Mouse (Mus musculus): ENCODE measurements around the gene Dner. TPM values are rescaled to one million over a fixed set of nuclear protein-coding genes. Genes with fewer than 3 reads are reported as not detected.
A peak's percentile ranks its signal among the peaks of the same experiment; 100 is the strongest.
"Not testable (repeated sequence)": the region's sequence is repeated elsewhere in the genome, so short reads cannot be mapped to it uniquely, and the experiment has no call there.

Dner gene
- polyA plus RNA-seq, 1 experiment from 2014 or later: 0.36 TPM

DNA sequence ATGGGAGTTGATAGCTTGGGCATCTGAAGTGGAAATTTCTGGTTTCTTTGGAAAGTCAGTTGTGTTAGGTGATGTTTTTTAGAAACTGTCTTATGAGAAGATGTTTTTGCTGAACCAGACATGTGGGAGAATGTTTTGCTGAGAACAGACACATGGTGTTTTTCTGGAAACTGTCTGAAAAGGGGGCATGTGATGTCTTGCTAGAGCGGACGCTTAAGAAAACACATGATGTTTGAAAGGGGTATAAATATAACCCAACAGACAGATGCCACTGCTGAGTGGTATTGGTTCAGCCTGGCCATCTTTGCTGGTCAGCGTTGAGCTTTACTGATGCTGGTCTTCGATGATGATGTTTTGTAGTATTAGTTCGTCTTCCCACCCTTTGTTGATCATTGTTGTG lies 338.8 kb downstream of the Dner start:
- ATAC-seq (ENCODE audit: low read depth) (no peak), DNase-seq (no peak)
- Histone ChIP-seq H3K36me3 (no peaks in the 10 kb centered on the region), H3K4me2 (no peak overlapping the region), H3K4me3 (replicated peaks) (no peak overlapping the region), H3K9ac (no peak overlapping the region), H3K4me1 (replicated peaks) (no peaks in the 10 kb centered on the region), H3K27ac (no peak overlapping the region), H3K27me3 (no peaks in the 10 kb centered on the region), H3K9me3 (replicated peaks) (no peaks in the 10 kb centered on the region)
- 69% methylated on average over 5 of the region's 5 CpGs for WGBS (ENCODE audit: insufficient replicate concordance)

DNA sequence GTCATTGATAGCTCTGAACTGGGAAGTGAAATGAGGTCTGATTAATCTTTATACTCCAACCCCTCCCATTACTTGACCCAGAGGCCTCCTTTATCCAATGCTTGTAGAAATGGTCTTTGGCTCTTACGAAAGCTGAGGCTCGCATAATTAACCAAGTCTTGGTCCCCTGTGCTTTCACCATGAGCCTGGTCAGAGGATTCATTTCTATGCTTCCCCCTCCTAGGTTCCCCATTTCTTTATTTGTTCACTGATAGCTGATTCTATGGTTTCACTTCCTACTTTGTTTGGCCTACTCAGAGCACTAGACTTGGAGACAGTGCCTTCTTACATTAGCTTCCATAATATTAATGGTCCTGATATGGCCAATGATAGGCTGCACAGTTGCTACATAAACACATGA lies 345.8 kb downstream of the Dner start:
- Histone ChIP-seq H3K27ac (no peak overlapping the region), H3K27me3 (no peaks in the 10 kb centered on the region), H3K4me3 (replicated peaks) (no peak overlapping the region), H3K9ac (no peak overlapping the region), H3K9me3 (replicated peaks) (no peaks in the 10 kb centered on the region), H3K4me2 (no peak overlapping the region), H3K36me3 (no peaks in the 10 kb centered on the region), H3K4me1 (replicated peaks) (no peaks in the 10 kb centered on the region)
- no peak for DNase-seq
- ATAC-seq (ENCODE audit: low read depth): no peak
- WGBS (ENCODE audit: insufficient replicate concordance): 68% methylated on average over 2 of the region's 2 CpGs

DNA sequence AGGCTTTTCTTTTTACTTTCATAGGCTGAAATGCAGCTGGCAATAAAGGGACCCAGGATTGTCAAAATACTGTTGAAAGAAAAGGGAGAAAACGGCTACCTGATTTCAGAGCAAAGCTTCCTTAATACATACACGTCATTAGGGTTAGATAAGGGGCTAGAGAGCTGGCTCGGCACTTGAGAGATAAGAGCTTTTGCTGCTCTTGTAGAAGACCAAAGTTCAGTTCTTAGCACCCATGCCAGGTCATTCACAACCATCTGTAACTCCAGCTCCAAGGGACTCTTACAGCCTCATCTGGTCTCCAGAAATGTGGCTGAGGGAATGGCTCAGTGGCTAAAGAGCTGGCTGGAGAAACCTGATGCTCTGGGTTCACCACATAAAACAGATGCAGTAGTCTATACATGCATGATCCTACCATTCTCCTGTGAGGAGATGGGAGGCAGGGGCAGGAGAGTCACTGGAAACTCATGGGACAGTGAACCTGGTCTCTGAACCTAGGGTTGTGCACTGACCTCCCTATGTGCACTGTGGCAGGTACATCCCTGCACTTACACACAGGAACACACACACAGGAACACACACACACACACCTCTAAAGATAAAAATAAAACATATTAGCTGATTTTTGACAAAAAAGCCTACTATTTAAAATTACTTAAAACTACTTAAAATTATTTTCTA lies 348.1 kb downstream of the Dner start:
- Histone ChIP-seq H3K4me2 (no peak overlapping the region), H3K27me3 (no peaks in the 10 kb centered on the region), H3K4me1 (replicated peaks) (no peaks in the 10 kb centered on the region), H3K36me3 (no peaks in the 10 kb centered on the region), H3K4me3 (replicated peaks) (no peak overlapping the region), H3K9me3 (replicated peaks) (no peaks in the 10 kb centered on the region), H3K9ac (no peak overlapping the region), H3K27ac (no peak overlapping the region)
- DNase-seq (no peak), ATAC-seq (ENCODE audit: low read depth) (no peak)
- WGBS (ENCODE audit: insufficient replicate concordance): 19% methylated on average over 3 of the region's 3 CpGs

GRCm38 (mm10) chr1:84332797-84333196 lies 363.2 kb downstream of the Dner start:
- not testable (repeated sequence) for DNase-seq; H3K4me1 ChIP-seq (replicated peaks); ATAC-seq (ENCODE audit: low read depth); H3K9me3 ChIP-seq (replicated peaks); H3K36me3 ChIP-seq; H3K27ac ChIP-seq; H3K4me3 ChIP-seq (replicated peaks); H3K4me2 ChIP-seq; H3K27me3 ChIP-seq; H3K9ac ChIP-seq
- WGBS (ENCODE audit: insufficient replicate concordance): 59% methylated on average over 3 of the region's 3 CpGs

DNA sequence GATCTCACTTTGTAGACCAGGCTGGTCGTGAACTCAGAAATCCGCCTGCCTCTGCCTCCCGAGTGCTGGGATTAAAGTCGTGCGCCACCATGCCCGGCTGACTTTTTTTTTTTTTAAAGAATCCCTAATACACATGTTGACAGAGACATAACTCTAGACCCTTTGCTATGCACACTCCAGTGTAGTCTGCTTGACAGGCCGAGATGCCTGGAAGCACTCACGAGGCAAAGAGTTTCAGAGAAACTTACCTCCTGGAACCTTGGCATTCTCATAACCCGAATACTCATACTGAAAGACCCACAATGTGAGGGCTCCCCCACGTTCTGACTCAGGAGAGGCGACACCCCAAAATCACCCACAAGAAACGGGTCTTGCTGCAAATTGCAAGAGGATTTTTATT lies 364.2 kb downstream of the Dner start:
- not testable (repeated sequence) for H3K9me3 ChIP-seq (replicated peaks); DNase-seq; H3K4me1 ChIP-seq (replicated peaks); H3K9ac ChIP-seq; ATAC-seq (ENCODE audit: low read depth); H3K4me3 ChIP-seq (replicated peaks); H3K27me3 ChIP-seq; H3K4me2 ChIP-seq; H3K27ac ChIP-seq; H3K36me3 ChIP-seq
- 62% methylated on average over 12 of the region's 12 CpGs for WGBS (ENCODE audit: insufficient replicate concordance)

DNA sequence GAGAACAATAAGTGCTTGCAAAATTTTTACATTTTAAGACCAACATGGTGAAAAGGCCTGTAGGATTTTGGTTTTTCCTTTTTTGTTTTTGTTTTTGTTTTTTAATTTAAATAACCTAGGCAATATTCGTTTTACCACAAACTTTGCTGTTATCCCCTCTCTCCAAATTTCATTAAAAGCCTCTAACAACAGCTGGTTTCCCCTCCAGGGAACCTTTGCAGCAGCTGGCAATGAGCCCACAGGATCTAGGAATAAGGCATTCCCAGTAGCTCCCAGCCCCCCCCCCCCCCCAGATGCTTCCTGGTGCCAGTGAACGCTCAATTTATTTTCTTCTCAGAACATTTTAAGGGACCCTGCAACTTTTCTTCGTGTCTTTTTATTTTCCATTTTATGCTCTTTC lies 370.7 kb downstream of the Dner start:
- no peaks in the 10 kb centered on the region for H3K36me3 ChIP-seq
- DNase-seq (no peak), ATAC-seq (ENCODE audit: low read depth) (no peak)
- 57% methylated on average over 3 of the region's 3 CpGs for WGBS (ENCODE audit: insufficient replicate concordance)
- H3K27me3 ChIP-seq: no peaks in the 10 kb centered on the region
- no peak overlapping the region for H3K4me2 ChIP-seq
- no peak overlapping the region for H3K27ac ChIP-seq
- H3K9me3 ChIP-seq (replicated peaks): no peaks in the 10 kb centered on the region
- H3K4me1 ChIP-seq (replicated peaks): no peaks in the 10 kb centered on the region
- H3K9ac ChIP-seq: no peak overlapping the region
- H3K4me3 ChIP-seq (replicated peaks): no peak overlapping the region

GRCm38 (mm10) chr1:84321327-84321726 lies 374.7 kb downstream of the Dner start:
- H3K4me2 ChIP-seq: no peak overlapping the region
- 56% methylated on average over 4 of the region's 4 CpGs for WGBS (ENCODE audit: insufficient replicate concordance)
- DNase-seq: no peak

More at GRCm38 (mm10) chr1:84321327-84321726, 374.7 kb downstream of the Dner start:
- H3K27ac ChIP-seq: no peak overlapping the region
- H3K9ac ChIP-seq: no peak overlapping the region
- H3K36me3 ChIP-seq: no peaks in the 10 kb centered on the region
- H3K4me3 ChIP-seq (replicated peaks): no peak overlapping the region
- no peaks in the 10 kb centered on the region for H3K27me3 ChIP-seq
- ATAC-seq (ENCODE audit: low read depth): no peak
- H3K9me3 ChIP-seq (replicated peaks): no peaks in the 10 kb centered on the region
- no peaks in the 10 kb centered on the region for H3K4me1 ChIP-seq (replicated peaks)

Small RNAs within 50 kb of the gene (microRNA-seq; reads per million reads assigned to microRNA genes)
- 4.4 reads per million, percentile 10 among the genes with 10 or more reads in this experiment for gene Mir5126

Other genes with a start within 250 kb of the Dner start
- gene Fbxo36, start 143.6 kb upstream of the Dner start, polyA plus RNA-seq (2015; fragmentation: Nextera tagmentation; extraction: Ambion mirVana): 8.1 and 8.6 TPM in 2 replicates
- 29.6 and 48.1 TPM in 2 replicates for gene Trip12, start 144.3 kb upstream of the Dner start, polyA plus RNA-seq (2015; fragmentation: Nextera tagmentation; extraction: Ambion mirVana)
- 0.02 and 0.12 TPM in 2 replicates for gene Slc16a14, start 238.9 kb upstream of the Dner start, polyA plus RNA-seq (2015; fragmentation: Nextera tagmentation; extraction: Ambion mirVana)

All from liver, embryonic 13.5 days (tissue).